Mouse (Mus musculus) heart, adult 8-10 months (tissue): Measurements from ENCODE around the gene C5ar1. TPM values are rescaled to one million over a fixed set of nuclear protein-coding genes. Genes with fewer than 3 reads are reported as not detected.

Source experiments
- DNase-seq: peaks from one replicate; pipeline ENCODE4 v3.0.0; 2022; ENCODE audit warnings: low spot score
- total RNA-seq, 4 experiments: library from RNA; stranded (reverse); gene quantifications; 2 replicates each; pipeline ENCODE4 v1.2.4; 2022

Gene C5ar1
- total RNA-seq, 4 experiments from 2014 or later: 4.1 to 5.5 (median 5.1) TPM

DNA sequence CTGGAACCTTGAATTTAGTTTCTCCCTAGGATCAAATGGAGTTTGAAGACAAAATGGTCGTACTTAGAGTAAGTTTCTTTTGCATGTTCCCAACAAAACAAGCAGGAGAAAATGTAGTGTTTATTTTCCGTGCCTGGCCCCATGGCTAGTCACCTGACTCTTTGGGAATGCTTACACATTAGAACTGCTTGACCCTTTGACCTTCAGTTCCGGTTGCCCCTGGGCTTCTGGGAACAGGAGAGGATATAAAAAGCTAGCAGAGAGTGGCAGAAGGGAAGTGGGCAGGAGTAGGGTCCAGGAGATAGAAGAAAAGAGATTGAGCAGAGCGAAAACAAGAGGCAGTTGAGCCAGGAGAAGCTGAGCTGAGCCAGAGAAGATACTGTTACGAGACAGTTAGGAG is 29.5 kb downstream of the C5ar1 start:
- peak; percentile 46 for DNase-seq

DNA sequence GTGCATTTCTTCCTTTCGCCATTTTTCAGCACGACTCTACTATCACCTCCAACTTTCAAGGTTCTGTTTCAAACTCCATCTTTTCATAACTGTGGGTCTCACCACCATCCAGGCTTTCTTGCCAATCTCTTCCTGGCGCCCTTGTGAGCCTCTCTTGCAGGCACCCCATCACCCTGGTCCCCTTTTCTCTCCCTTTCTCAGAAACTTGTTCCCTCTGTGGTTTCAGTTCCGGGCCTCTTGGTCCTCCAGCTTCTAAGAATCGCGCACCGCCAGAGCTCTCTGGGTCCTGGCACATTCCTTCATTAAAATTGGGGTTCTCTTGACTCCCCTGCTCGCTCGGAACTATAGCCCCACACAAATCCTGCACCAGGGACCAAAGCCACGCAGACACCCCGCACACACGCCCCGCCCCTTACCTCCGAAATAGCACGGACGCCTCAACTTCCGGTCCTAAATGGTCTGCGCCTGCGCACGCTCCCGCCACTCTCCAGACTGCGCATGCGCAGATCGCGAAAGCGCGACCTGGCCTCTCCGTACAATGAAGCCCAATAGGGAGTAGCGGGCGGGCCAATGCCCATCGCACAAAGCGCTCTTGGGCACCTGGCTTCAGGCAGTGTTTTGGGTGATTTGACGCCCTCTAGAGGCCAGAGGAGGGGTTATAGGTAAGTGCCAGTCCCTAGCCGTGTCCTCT is 37.6 kb downstream of the C5ar1 start, which contains the start of gene Dhx34:
Gene Dhx34, minus strand, starts transcription at position 456 of the 691 bp plus-strand sequence.
- DNase-seq: peak; percentile 94

DNA sequence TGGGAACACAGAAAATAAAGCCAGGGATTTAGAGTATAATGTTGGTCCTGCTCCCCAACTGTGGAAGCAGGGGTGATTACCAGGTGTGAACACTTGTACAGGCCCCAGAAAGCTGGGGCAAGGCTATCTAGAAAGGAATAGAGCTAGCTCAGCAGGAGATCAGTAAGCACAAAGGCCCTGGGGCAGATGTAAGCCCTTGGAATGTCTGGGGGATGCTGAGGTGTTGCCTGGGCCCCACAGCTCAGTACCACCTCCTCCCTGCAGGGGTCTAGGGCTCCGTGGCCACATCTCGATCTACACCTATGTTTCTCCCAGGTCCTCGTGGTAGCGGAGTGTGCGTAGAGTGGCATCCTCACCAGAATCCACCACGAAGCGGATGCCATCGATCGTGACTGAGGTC is 45.4 kb downstream of the C5ar1 start:
- no peak for DNase-seq

DNA sequence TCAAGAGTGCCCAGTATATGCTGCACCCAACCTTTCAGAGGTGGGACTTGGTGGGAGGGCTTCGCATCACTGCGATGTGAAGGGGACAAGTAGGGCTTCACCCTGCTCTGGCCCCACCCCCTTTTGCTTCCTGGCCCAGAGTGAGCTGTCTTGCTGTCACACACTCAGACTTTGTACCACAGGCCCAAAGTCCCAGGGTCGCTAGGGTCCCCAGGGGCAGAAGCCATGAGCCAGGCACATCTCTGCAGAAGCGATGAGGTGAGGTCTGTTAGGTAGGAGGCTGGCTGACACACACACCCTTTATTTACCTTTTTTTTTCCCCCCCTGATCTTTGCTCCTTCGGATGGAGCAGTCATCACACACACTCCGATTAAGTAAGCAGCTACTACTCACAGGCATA is 46.1 kb downstream of the C5ar1 start:
- no peak for DNase-seq

DNA sequence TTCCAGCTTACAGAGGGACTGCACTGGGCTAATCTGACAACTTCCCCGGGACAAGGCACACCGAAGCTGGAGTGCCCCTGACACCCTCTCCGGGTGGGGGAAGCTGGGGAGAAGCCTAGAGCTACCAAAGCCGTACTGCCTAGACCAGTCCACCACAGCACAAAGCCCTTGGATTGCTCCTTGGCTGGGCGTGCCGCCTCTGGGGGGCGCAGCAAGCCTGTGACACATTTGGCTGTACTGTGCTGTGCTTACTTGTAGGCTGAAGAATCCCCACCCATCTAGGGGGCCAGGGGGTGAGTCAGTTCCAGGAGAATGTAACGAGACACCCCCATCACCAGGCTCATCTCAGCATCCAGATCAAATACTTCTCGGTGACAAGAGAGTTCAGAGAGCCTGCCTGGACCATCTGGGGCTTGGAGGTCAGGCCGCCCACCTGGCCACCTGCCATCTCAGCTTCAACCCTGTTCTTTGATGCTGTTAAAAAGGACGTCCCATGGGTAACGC is 48.4 kb downstream of the C5ar1 start:
- DNase-seq: no peak

DNA sequence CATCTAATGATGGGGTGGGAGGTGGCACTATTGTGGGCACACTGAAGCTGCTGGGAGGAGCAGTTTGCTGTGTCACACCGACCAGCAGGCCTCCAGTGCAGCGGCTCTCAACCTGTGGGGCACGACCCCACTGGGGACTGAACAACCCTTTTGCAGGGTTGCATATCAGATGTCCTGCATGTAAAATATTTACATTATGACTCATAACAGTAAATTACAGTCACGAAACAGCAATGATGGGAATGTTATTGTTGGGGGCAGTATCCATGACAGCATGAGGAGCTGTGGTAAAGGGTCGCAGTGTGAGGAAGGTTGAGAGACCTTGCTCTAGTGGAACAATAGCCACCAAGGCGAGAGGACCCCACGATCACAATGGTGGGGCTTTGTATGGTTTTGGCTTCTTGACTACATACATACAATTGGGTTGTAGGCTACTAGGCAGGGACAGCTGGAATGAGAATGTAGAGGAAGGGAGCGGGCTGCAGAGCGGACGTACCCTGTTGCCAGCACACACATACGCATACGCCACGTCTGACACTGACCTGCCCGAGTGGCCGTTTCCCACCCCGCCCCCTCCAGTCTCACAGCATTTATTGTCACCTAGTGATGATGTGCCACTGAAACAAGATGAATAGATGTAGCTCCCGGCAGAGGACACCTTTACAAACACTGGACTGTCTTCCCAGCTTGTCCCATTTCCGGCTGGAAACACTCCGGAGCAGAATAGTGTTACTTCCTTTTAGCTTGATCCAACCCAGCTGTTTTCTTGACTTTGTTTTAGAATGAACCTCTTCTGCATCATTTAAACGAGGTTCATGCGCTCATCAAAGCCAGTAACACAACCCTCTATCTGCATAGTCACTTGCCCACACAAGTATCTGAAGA is 50.3 kb downstream of the C5ar1 start:
- DNase-seq: no peak

DNA sequence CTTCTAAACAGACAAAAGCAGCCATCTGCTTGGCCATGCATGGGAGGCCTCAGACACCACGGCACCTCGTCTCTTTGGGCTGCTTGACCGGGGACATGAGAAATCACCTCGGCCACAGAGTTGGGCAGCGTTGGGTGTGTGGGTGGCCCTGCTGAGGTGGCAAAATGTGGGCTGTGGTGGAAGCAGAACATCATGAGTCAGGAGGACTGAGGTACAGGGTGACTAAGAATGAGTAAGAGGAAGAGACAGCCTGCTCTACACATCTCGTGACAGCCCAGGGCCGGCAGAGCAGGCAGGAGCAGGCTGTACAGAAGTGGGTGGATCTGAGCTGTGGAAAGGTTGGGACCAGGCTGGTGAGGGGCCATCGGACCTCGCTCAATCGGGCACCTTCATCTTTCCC is 51.8 kb downstream of the C5ar1 start:
- peak; percentile 38 for DNase-seq

DNA sequence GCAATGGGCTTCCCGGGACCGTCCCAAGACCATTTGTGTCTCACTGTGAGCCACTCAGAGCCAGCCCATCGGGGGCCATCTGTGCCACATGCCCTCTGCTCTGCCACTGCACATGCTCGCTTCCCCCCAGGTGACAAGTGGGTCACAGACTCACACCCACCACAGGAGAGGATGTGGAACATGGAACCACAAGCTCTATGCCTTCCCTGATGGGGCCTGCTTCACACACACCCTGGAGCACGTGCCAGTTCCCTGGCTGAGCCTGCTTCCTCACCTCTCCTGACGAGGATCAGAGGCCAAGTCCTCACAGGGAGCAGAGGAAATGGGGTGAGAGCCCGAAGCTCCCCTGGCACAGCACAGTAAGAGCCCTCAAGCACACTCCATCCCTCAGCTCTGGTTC is 52.3 kb downstream of the C5ar1 start:
- no peak for DNase-seq

DNA sequence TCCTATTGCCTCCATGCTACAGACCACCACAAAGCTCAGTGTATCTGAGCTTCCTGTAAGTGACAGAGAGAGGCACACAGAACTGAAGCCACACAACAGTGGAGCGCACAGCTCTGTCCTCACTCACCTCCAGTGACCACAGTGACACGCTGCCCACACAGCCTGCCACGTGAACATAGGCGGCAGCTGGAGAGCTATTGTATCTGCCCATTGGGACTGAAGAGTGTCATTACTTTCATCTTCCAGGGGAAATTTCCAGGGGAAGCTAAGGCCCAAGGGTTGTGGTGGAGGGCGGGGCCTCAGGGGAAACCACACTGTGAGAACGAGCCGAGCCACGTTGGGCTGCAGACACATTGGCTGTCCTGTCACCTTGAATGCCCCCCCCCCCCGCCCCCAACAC is 54.5 kb downstream of the C5ar1 start:
- DNase-seq: no peak

DNA sequence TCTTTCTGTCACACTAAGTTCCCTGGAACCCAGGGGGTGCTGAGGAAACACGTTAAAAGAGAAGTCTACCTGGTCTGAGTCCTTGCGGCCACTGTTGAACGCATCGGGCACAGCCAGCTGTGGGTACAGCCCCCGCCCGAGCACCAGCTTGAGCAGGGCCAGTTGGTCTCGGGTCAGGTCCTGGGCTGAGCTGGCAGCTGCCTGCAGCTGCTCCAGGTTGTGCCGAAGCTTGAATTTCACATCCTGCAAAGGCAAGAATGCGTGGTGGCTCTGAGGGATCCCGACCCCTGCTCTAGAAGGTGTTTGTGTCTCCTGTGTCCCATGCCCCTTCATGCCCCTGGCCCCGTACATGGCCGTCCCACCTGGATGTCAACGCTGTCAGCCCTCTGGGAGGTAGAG is 55.8 kb downstream of the C5ar1 start:
- no peak for DNase-seq

DNA sequence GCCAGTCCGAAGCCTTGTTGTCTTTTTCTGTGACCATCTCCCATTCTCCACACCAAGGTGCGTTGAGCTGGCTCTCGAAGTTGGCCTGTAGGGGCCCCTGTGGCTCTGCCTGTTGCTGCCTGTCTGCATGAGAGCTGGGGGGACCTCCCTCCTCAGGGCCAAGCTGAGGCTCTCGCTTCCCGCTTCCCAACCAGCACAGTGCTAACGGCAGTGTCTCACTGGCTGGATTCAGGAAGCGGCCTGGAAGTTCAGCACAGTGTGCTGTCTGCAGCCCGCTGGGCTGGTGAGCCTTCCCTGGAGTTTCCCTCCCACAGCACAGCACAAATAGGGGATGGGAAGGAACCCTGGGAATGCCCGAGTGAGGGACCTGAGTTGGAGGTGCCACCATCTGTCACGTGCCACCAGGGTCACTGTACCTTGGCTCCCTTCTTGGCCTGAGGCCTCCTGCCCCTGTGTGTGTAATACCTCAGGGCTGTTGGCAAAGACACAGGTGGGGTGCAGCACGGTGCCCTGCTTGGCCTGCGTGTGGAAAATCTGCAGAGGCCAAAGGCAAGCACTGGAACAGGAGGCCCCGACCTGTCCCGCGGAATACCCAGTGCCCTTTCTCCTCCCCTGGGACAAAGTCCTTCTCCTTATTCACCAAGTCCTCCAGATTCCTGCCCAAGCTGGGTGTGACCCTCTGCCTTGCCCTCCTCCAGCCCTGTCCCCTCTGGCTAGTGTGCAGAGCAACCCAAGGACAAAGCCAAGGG is 56.4 kb downstream of the C5ar1 start:
- DNase-seq: no peak

DNA sequence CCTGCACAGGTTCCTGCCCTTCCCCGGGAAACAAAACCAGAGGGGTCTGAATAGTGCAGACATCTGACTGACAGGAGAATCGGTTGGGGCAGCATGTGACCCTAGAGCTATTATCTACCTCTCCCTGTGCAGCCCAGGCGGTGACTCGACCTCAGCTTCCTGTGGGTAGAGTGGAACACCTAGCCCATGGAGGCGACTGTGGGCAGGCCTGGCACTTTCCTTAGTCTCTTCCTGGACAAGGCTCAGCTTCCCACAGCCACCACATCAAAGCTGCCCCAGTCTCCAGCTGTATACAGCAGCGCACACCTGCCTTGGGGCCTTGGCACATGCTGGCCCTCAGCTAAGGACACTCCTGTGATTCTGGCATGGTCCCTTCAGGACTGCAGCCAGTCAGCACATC is 58.2 kb downstream of the C5ar1 start:
- no peak for DNase-seq

DNA sequence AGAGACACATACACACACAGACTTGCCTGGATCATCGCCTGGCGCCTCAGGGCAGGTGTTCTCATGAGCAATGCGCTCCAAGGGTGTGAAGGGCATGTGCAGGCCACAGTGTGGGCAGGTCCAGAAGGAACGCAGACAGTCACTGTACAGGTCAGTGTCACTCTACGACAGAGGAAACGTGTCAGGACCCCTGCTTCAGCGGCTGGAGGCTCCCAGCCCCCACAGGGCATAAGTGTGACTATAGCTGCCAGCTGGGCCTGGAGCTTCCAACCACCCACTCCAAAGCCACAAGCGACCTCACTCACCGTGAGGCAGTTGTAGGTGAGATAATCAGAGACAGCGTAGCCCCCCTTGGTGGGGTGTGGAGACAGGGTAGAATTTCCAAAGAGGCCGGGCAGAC is 60.8 kb downstream of the C5ar1 start:
- DNase-seq: no peak

DNA sequence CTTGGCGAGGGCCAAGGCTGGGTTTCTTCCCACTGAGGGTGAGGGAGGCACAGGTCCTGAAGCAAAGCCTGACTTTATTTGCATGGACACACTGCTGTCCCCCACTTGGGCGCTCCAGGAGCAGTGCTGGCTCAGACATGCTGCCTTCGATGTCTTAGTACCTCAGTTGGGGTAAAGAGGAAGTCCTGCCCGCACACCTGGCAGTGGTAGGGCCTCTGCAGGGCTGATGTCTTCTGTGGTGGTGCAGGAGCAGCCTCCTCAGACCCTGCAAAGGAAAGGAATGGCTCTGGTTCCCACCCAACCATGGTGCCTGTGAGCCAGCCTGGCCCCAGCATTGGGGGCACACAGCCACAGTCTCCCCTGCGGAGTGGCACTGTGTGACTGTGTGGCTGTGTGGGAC is 62.2 kb downstream of the C5ar1 start:
- no peak for DNase-seq

Other genes with a start within 250 kb of the C5ar1 start
- 1 to 10 TPM; 5.7 to 8.6 (median 7.7) TPM for gene Bicra, start 211.6 kb downstream of the C5ar1 start, total RNA-seq
- not detected for gene Zfp541, start 197.7 kb downstream of the C5ar1 start, total RNA-seq
- 100 to 1,000 TPM in 1 of 4 experiments, 10 to 100 TPM in 3; 76.5 to 101 (median 84.9) TPM for gene Napa, start 161.1 kb downstream of the C5ar1 start, total RNA-seq
- 10 to 100 TPM; 20.1 to 25.7 (median 23.5) TPM for gene Kptn, start 139.6 kb downstream of the C5ar1 start, total RNA-seq
- under 1 TPM; 0.66 to 0.84 (median 0.70) TPM for gene Slc8a2, start 129.7 kb downstream of the C5ar1 start, total RNA-seq
- gene Meis3, start 84.5 kb downstream of the C5ar1 start, total RNA-seq: 1 to 10 TPM; 4.7 to 6.1 (median 5.2) TPM
- 1 to 10 TPM; 6.6 to 9.5 (median 8.0) TPM for gene Dhx34, start 37.5 kb downstream of the C5ar1 start, total RNA-seq
- gene C5ar2, start 15.4 kb downstream of the C5ar1 start, total RNA-seq: 1 to 10 TPM; 1.0 to 1.4 (median 1.2) TPM
- gene Inafm1, start 14.1 kb upstream of the C5ar1 start, total RNA-seq: 10 to 100 TPM; 12.3 to 18.1 (median 14.4) TPM
- 10 to 100 TPM; 33.2 to 48.1 (median 38.1) TPM for gene Ccdc9, start 27.3 kb upstream of the C5ar1 start, total RNA-seq
- gene Bbc3, start 48.9 kb upstream of the C5ar1 start, total RNA-seq: 1 to 10 TPM; 2.8 to 5.1 (median 4.4) TPM
- gene Sae1, start 128.3 kb upstream of the C5ar1 start, total RNA-seq: 10 to 100 TPM; 31.6 to 38.8 (median 36.1) TPM
- gene Zc3h4, start 141.4 kb upstream of the C5ar1 start, total RNA-seq: 10 to 100 TPM; 22.6 to 32.9 (median 28.8) TPM
- 10 to 100 TPM; 79.6 to 97.6 (median 89.8) TPM for gene Tmem160, start 193.2 kb upstream of the C5ar1 start, total RNA-seq
- not detected for gene Npas1, start 218.2 kb upstream of the C5ar1 start, total RNA-seq